Mouse (Mus musculus): ENCODE measurements around the gene Lzts3. TPM values are rescaled to one million over a fixed set of nuclear protein-coding genes. Genes with fewer than 3 reads are reported as not detected.

The Lzts3 gene
- polyA plus RNA-seq, 1 experiment, result 9.2 TPM

- peaks cover 27% of the 10 kb centered on the region for H3K36me3 ChIP-seq (ENCODE audit: control insufficient read depth, insufficient read depth, low read length)
- H3K4me1 ChIP-seq (replicated peaks; ENCODE audit: control insufficient read depth, insufficient read depth, low read length), result no peaks in the 10 kb centered on the region
- WGBS, result 90% methylated on average over 3 of the region's 3 CpGs
- H3K4me3 ChIP-seq (ENCODE audit: control insufficient read depth, insufficient read depth, low read length), result no peak overlapping the region
- no peaks in the 10 kb centered on the region for H3K27me3 ChIP-seq (ENCODE audit: control insufficient read depth, insufficient read depth, low read length)
- no peak overlapping the region for H3K27ac ChIP-seq (ENCODE audit: control insufficient read depth, insufficient read depth, low read length)
- DNase-seq, result peak; percentile 26
- TF ChIP-seq CTCF (IDR thresholded peaks at IDR 0.05; ENCODE audit: borderline replicate concordance, control insufficient read depth, extremely low read depth, insufficient read depth, low read length, poor library complexity), result no peak
- no peak for TF ChIP-seq POLR2A (IDR thresholded peaks at IDR 0.05; ENCODE audit: control insufficient read depth, extremely low read depth, insufficient read depth, low read length, poor library complexity)
Observed at GRCm38 (mm10) chr2:130613091-130613490, 29.5 kb downstream of the Lzts3 start.

GRCm38 (mm10) chr2:130602195-130602594 is 40.4 kb downstream of the Lzts3 start:
- no peaks in the 10 kb centered on the region for H3K27me3 ChIP-seq (ENCODE audit: control insufficient read depth, insufficient read depth, low read length)
- TF ChIP-seq POLR2A (IDR thresholded peaks at IDR 0.05; ENCODE audit: control insufficient read depth, extremely low read depth, insufficient read depth, low read length, poor library complexity) (no peak), CTCF (IDR thresholded peaks at IDR 0.05; ENCODE audit: borderline replicate concordance, control insufficient read depth, extremely low read depth, insufficient read depth, low read length, poor library complexity) (no peak)
- no peak for DNase-seq
- no peak overlapping the region for H3K4me3 ChIP-seq (ENCODE audit: control insufficient read depth, insufficient read depth, low read length)
- peaks cover 18% of the 10 kb centered on the region for H3K36me3 ChIP-seq (ENCODE audit: control insufficient read depth, insufficient read depth, low read length)
- H3K27ac ChIP-seq (ENCODE audit: control insufficient read depth, insufficient read depth, low read length), result no peak overlapping the region
- 94% methylated on average over 4 of the region's 4 CpGs for WGBS
- H3K4me1 ChIP-seq (replicated peaks; ENCODE audit: control insufficient read depth, insufficient read depth, low read length), result no peaks in the 10 kb centered on the region

GRCm38 (mm10) chr2:130598399-130598798 is 44.2 kb downstream of the Lzts3 start:
- 99% methylated on average over 3 of the region's 3 CpGs for WGBS
- H3K4me1 ChIP-seq (replicated peaks; ENCODE audit: control insufficient read depth, insufficient read depth, low read length), result no peaks in the 10 kb centered on the region
- peaks cover 23% of the 10 kb centered on the region for H3K36me3 ChIP-seq (ENCODE audit: control insufficient read depth, insufficient read depth, low read length)
- H3K4me3 ChIP-seq (ENCODE audit: control insufficient read depth, insufficient read depth, low read length), result no peak overlapping the region
- no peak overlapping the region for H3K27ac ChIP-seq (ENCODE audit: control insufficient read depth, insufficient read depth, low read length)
- no peak for DNase-seq
- TF ChIP-seq POLR2A (IDR thresholded peaks at IDR 0.05; ENCODE audit: control insufficient read depth, extremely low read depth, insufficient read depth, low read length, poor library complexity) (no peak), CTCF (IDR thresholded peaks at IDR 0.05; ENCODE audit: borderline replicate concordance, control insufficient read depth, extremely low read depth, insufficient read depth, low read length, poor library complexity) (no peak)
- H3K27me3 ChIP-seq (ENCODE audit: control insufficient read depth, insufficient read depth, low read length), result no peaks in the 10 kb centered on the region

DNA sequence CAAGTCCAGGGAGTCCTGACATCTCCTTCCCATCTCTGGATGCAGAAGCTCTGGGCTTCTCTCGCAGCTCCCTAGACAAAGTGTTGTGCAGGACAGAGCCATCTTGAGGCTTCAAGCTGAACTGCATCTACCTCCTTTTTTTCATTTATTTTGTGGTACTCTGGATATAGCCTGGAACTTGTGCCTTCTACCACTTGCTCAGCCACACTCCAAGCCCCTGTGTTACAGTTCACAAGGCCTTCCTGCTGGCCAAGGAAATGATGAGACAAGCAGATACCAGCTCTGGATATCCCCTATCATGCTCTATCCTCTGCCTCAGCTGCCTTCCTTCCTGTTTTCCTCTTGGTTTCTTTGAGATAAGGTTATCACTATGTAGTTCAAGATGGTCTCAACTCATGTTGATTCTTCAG is 45.0 kb downstream of the Lzts3 start:
- Histone ChIP-seq H3K4me3 (ENCODE audit: control insufficient read depth, insufficient read depth, low read length) (no peak overlapping the region), H3K27me3 (ENCODE audit: control insufficient read depth, insufficient read depth, low read length) (no peaks in the 10 kb centered on the region), H3K4me1 (replicated peaks; ENCODE audit: control insufficient read depth, insufficient read depth, low read length) (no peaks in the 10 kb centered on the region), H3K27ac (ENCODE audit: control insufficient read depth, insufficient read depth, low read length) (no peak overlapping the region), H3K36me3 (ENCODE audit: control insufficient read depth, insufficient read depth, low read length) (peaks cover 19% of the 10 kb centered on the region)
- TF ChIP-seq CTCF (IDR thresholded peaks at IDR 0.05; ENCODE audit: borderline replicate concordance, control insufficient read depth, extremely low read depth, insufficient read depth, low read length, poor library complexity), result no peak
- TF ChIP-seq POLR2A (IDR thresholded peaks at IDR 0.05; ENCODE audit: control insufficient read depth, extremely low read depth, insufficient read depth, low read length, poor library complexity), result no peak
- peak; percentile 16 for DNase-seq
- WGBS, result 70% methylated on average over 1 of the region's 1 CpGs

DNA sequence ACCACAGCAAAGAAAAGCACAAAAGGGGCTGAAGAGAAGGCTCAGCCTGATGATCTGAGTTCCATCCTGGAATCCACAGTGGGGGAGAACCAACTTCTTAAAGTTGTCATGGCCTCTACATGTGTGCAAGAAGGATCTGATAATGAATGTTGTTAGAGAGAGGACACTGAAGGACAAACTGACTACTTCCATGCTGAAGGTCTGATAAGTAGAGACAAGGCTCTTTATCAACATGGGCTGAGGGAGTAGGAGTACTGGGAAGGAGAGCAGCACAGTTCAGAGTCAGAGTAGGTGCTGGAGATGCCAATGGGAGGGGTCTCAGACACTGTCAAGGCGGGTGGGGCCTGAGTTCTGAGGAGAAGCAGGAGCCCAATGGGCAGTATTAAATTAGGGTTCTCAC is 47.0 kb downstream of the Lzts3 start:
- TF ChIP-seq POLR2A (IDR thresholded peaks at IDR 0.05; ENCODE audit: control insufficient read depth, extremely low read depth, insufficient read depth, low read length, poor library complexity), result no peak
- WGBS, result 83% methylated on average over 1 of the region's 1 CpGs
- DNase-seq, result no peak
- no peak overlapping the region for H3K4me3 ChIP-seq (ENCODE audit: control insufficient read depth, insufficient read depth, low read length)
- no peaks in the 10 kb centered on the region for H3K27me3 ChIP-seq (ENCODE audit: control insufficient read depth, insufficient read depth, low read length)
- H3K4me1 ChIP-seq (replicated peaks; ENCODE audit: control insufficient read depth, insufficient read depth, low read length), result no peaks in the 10 kb centered on the region
- peaks cover 12% of the 10 kb centered on the region for H3K36me3 ChIP-seq (ENCODE audit: control insufficient read depth, insufficient read depth, low read length)
- no peak overlapping the region for H3K27ac ChIP-seq (ENCODE audit: control insufficient read depth, insufficient read depth, low read length)

DNA sequence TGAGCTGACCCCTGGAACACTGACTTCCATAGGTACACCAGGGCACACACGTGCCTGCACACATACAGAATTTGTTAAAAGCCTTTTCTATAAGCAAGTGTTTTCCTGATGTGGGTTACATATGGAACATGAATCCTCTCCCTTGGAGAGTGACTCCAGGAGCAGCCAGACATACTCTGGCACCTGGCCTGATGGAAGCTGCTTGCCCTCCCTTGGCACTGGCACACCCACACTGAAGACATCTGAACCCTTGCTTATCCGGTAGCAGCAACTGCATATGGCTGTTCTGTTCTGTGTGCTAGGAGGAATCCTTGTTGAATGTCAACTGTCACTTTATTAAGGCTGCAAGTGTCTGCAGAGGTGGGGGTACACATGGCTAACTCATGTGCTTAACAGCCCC is 51.6 kb downstream of the Lzts3 start:
- Histone ChIP-seq H3K36me3 (ENCODE audit: control insufficient read depth, insufficient read depth, low read length) (no peaks in the 10 kb centered on the region), H3K27me3 (ENCODE audit: control insufficient read depth, insufficient read depth, low read length) (no peaks in the 10 kb centered on the region), H3K4me1 (replicated peaks; ENCODE audit: control insufficient read depth, insufficient read depth, low read length) (no peaks in the 10 kb centered on the region), H3K27ac (ENCODE audit: control insufficient read depth, insufficient read depth, low read length) (no peak overlapping the region), H3K4me3 (ENCODE audit: control insufficient read depth, insufficient read depth, low read length) (no peak overlapping the region)
- TF ChIP-seq POLR2A (IDR thresholded peaks at IDR 0.05; ENCODE audit: control insufficient read depth, extremely low read depth, insufficient read depth, low read length, poor library complexity), result no peak
- no peak for TF ChIP-seq CTCF (IDR thresholded peaks at IDR 0.05; ENCODE audit: borderline replicate concordance, control insufficient read depth, extremely low read depth, insufficient read depth, low read length, poor library complexity)
- no peak for DNase-seq
- 97% methylated on average over 2 of the region's 2 CpGs for WGBS

DNA sequence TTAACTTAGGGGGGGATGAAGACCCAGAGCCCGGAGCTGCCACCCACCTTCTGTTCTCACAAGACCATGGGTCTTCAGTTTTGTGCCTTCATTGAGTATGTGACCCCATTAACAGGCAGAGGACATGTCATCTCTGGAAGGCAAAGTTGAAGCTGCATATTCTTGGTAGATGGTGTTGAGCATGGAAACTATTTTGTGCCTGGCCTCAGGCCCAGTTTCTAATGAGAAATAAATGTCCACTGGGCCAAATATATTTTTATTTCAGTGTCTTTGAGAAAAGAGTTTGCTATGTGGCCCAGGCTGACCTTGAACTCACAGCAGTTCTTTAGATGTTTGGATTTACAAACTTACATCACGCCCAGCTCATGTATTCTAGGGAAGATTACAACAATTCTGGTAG is 52.8 kb downstream of the Lzts3 start:
- no peak for DNase-seq
- H3K4me3 ChIP-seq (ENCODE audit: control insufficient read depth, insufficient read depth, low read length), result no peak overlapping the region
- TF ChIP-seq CTCF (IDR thresholded peaks at IDR 0.05; ENCODE audit: borderline replicate concordance, control insufficient read depth, extremely low read depth, insufficient read depth, low read length, poor library complexity) (no peak), POLR2A (IDR thresholded peaks at IDR 0.05; ENCODE audit: control insufficient read depth, extremely low read depth, insufficient read depth, low read length, poor library complexity) (no peak)
- no peaks in the 10 kb centered on the region for H3K4me1 ChIP-seq (replicated peaks; ENCODE audit: control insufficient read depth, insufficient read depth, low read length)
- H3K27me3 ChIP-seq (ENCODE audit: control insufficient read depth, insufficient read depth, low read length), result no peaks in the 10 kb centered on the region
- H3K27ac ChIP-seq (ENCODE audit: control insufficient read depth, insufficient read depth, low read length), result no peak overlapping the region
- WGBS, result 98% methylated on average over 2 of the region's 2 CpGs
- no peaks in the 10 kb centered on the region for H3K36me3 ChIP-seq (ENCODE audit: control insufficient read depth, insufficient read depth, low read length)

Data from thymus, adult 2 months (tissue).